Comparison of ENCODE assay signal across 19 mouse cellular contexts in the genomic region with DNA sequence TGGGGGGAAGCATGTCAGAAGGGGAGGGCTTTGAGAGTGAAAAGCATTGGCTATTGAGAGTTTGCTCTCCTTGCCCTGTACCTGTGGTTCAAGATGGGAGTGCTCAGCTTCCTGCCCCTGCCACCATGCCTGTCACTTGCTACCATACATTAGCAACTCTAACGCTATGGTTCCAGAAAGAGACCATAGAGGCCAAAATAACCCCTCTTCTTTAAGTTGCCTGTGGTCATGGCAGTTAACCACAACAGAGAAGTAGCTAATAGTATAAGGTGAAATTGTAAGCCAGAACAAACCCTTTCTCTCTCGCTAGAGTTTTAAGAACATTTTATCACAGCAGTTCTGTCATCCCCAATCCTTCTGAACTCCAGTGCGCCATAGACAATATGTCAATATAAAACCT. TPM values are rescaled to one million over a fixed set of nuclear protein-coding genes. Genes with fewer than 3 reads are reported as not detected.
DNase-seq lines count a peak whose midpoint lies in the region; ATAC-seq and TF ChIP-seq lines count a peak whose summit lies in the region.
"Had no signal": no experiment of that assay in that cellular context is flagged by ENCODE, and none has a peak within 500 bp of the region (broad histone marks: within the 10 kb centered on the region; RNA-seq: fewer than 3 reads in every experiment).

No protein-coding gene starts in this region.

- H3K36me3 ChIP-seq in forebrain, embryonic 10.5 days (replicated peaks) = no peaks in the 10 kb centered on the region
- no peaks in the 10 kb centered on the region for H3K36me3 ChIP-seq in forebrain, postnatal 0 days (ENCODE audit: insufficient read depth)
- H3K36me3 ChIP-seq: embryonic facial prominence, embryonic 10.5 days; embryonic facial prominence, embryonic 12.5 days; forebrain, embryonic 15.5 days had no signal

- intact Hi-C loops in left cerebral cortex, postnatal 36 days (cut with DNase I) = no loop called here

- DNase-seq in forebrain, embryonic 10.5 days (ENCODE audit: extremely low spot score, low spot score) = peak; percentile 1
- DNase-seq in forebrain, postnatal 0 days = no peak
- peak; percentile 66 for DNase-seq in 416B (ENCODE audit: low read depth)
- no peak for DNase-seq in thymus, postnatal 0 days (ENCODE audit: low spot score)
- DNase-seq in left cerebral cortex, postnatal 36 days (ENCODE audit: low spot score in 2 of 2) = no peak
- DNase-seq: adrenal gland, adult 2 months; adrenal gland, postnatal 10 days; adrenal gland, postnatal 25 days; cerebellum, adult 11 months; cerebellum, adult 18-20 months; cerebellum, adult 8-10 months; cerebellum, adult 9-11 months; cerebellum, postnatal 14 days; cerebellum, postnatal 36 days had no signal

- H3K4me3 ChIP-seq in forebrain, embryonic 10.5 days = no peak overlapping the region
- no peak overlapping the region for H3K4me3 ChIP-seq in forebrain, postnatal 0 days (ENCODE audit: low read depth, low read length)
- H3K4me3 ChIP-seq: embryonic facial prominence, embryonic 10.5 days; embryonic facial prominence, embryonic 12.5 days; forebrain, embryonic 13.5 days; forebrain, embryonic 15.5 days had no signal

- no peaks in the 10 kb centered on the region for H3K27me3 ChIP-seq in forebrain, embryonic 10.5 days (ENCODE audit: poor library complexity, severe bottlenecking)
- H3K27me3 ChIP-seq in forebrain, postnatal 0 days (ENCODE audit: insufficient read depth, low read length) = no peaks in the 10 kb centered on the region
- H3K27me3 ChIP-seq: embryonic facial prominence, embryonic 12.5 days; forebrain, embryonic 13.5 days; forebrain, embryonic 15.5 days had no signal

- 89% methylated on average over 3 of the region's 3 CpGs for WGBS in forebrain, embryonic 10.5 days
- WGBS in forebrain, postnatal 0 days = 94% methylated on average over 3 of the region's 3 CpGs

- no peak for TF ChIP-seq CTCF in forebrain, postnatal 0 days (IDR thresholded peaks at IDR 0.05; ENCODE audit: low read depth)

- H3K4me1 ChIP-seq in forebrain, embryonic 10.5 days = no peaks in the 10 kb centered on the region
- no peaks in the 10 kb centered on the region for H3K4me1 ChIP-seq in forebrain, postnatal 0 days (ENCODE audit: insufficient read depth)
- H3K4me1 ChIP-seq: embryonic facial prominence, embryonic 10.5 days; embryonic facial prominence, embryonic 12.5 days; forebrain, embryonic 13.5 days; forebrain, embryonic 15.5 days had no signal

- no peak overlapping the region for H3K9ac ChIP-seq in forebrain, postnatal 0 days
- H3K9ac ChIP-seq: embryonic facial prominence, embryonic 12.5 days; forebrain, embryonic 13.5 days; forebrain, embryonic 15.5 days had no signal

- H3K4me2 ChIP-seq in forebrain, postnatal 0 days (ENCODE audit: low read depth) = no peak overlapping the region
- H3K4me2 ChIP-seq: embryonic facial prominence, embryonic 12.5 days; forebrain, embryonic 13.5 days; forebrain, embryonic 15.5 days had no signal

- no peak overlapping the region for H3K27ac ChIP-seq in forebrain, embryonic 10.5 days
- no peak overlapping the region for H3K27ac ChIP-seq in forebrain, postnatal 0 days (ENCODE audit: low read depth, low read length)
- H3K27ac ChIP-seq: embryonic facial prominence, embryonic 10.5 days; embryonic facial prominence, embryonic 12.5 days; forebrain, embryonic 13.5 days; forebrain, embryonic 15.5 days had no signal

- ATAC-seq in forebrain, postnatal 0 days = no peak
- ATAC-seq in granulocyte monocyte progenitor cell, adult 5-6 weeks (replicated peaks; ENCODE audit: poor library complexity, severe bottlenecking) = peak; percentile 61
- ATAC-seq: forebrain, embryonic 13.5 days; forebrain, embryonic 15.5 days had no signal

- no peaks in the 10 kb centered on the region for H3K9me3 ChIP-seq in forebrain, embryonic 10.5 days
- H3K9me3 ChIP-seq in forebrain, postnatal 0 days (ENCODE audit: low read length) = no peaks in the 10 kb centered on the region
- H3K9me3 ChIP-seq: embryonic facial prominence, embryonic 10.5 days; embryonic facial prominence, embryonic 12.5 days; forebrain, embryonic 13.5 days; forebrain, embryonic 15.5 days had no signal

RNA-seq across cellular contexts. Expression of a gene that starts 35.5 kb away (rescaled TPM):
- 25.4 and 27.2 TPM in 2 replicates for polyA plus RNA-seq in forebrain, embryonic 10.5 days (2016; fragmentation: Nextera tagmentation; extraction: Ambion mirVana)
- total RNA-seq in forebrain, postnatal 0 days (2014; rRNA removed) = 31.2 and 38.7 TPM in 2 replicates
- 25.9 and 31.7 TPM in 2 replicates for polyA plus RNA-seq in forebrain, postnatal 0 days (2015; fragmentation: Nextera tagmentation; extraction: Ambion mirVana)
- total RNA-seq in granulocyte monocyte progenitor cell, adult 5-6 weeks (2014; fragmentation: Nextera tagmentation) = 0.77 and 1.6 TPM in 2 replicates
- 0.26 and 1.0 TPM in 2 replicates for total RNA-seq in granulocyte monocyte progenitor cell, adult 5-6 weeks (2017)
- 12.3 and 13.2 TPM in 2 replicates for polyA plus RNA-seq in thymus, postnatal 0 days (2015; fragmentation: Nextera tagmentation; extraction: Ambion mirVana)
- total RNA-seq in left cerebral cortex, postnatal 36 days (2021) = 100 to 1,000 TPM in 1 of 2 experiments, 10 to 100 TPM in 1; 87.4 to 104 TPM

Comparison
In these comparisons a context has a peak if more than half of its experiments do, and no peak if none do; other contexts are left out.
1. DNase-seq: peak in forebrain, embryonic 10.5 days (single experiment) and 416B (single experiment); none in forebrain, postnatal 0 days (single experiment), thymus, postnatal 0 days (single experiment) and left cerebral cortex, postnatal 36 days (0 of 2).
2. RNA of a gene that starts 35.5 kb away (total RNA-seq): 87.4 to 104 TPM in left cerebral cortex, postnatal 36 days and 31.2 to 38.7 TPM in forebrain, postnatal 0 days; 0.26 to 1.6 TPM in granulocyte monocyte progenitor cell, adult 5-6 weeks; every median in the first group is over 10 times any median in the second.